Mouse (Mus musculus): ENCODE results near the gene Adk. TPM values are rescaled to one million over a fixed set of nuclear protein-coding genes. Genes with fewer than 3 reads are reported as not detected.
A peak's percentile ranks its signal among the peaks of the same experiment; 100 is the strongest.

Adk gene
- polyA plus RNA-seq, 1 experiment from 2014 or later, result 171 TPM

GRCm38 (mm10) chr14:21111500-21111899 is 59.1 kb downstream of the Adk start:
- WGBS, result 87% methylated on average over 1 of the region's 1 CpGs
- no peaks in the 10 kb centered on the region for H3K27me3 ChIP-seq (replicated peaks; ENCODE audit: low read depth, poor library complexity, severe bottlenecking)
- H3K36me3 ChIP-seq (replicated peaks), result peaks cover 2% of the 10 kb centered on the region; the same call in 1 of the 2 replicates
- no peak overlapping the region for H3K4me3 ChIP-seq
- no peak overlapping the region for H3K27ac ChIP-seq (replicated peaks)
- no peaks in the 10 kb centered on the region for H3K9me3 ChIP-seq
- no peak for DNase-seq (ENCODE audit: low spot score)
- no peaks in the 10 kb centered on the region for H3K4me1 ChIP-seq

- no peak for DNase-seq (ENCODE audit: low spot score)
- H3K27ac ChIP-seq (replicated peaks), result no peak overlapping the region
- H3K9me3 ChIP-seq, result no peaks in the 10 kb centered on the region
- H3K4me1 ChIP-seq, result no peaks in the 10 kb centered on the region
- 85% methylated on average over 5 of the region's 5 CpGs for WGBS
- no peaks in the 10 kb centered on the region for H3K27me3 ChIP-seq (replicated peaks; ENCODE audit: low read depth, poor library complexity, severe bottlenecking)
- H3K4me3 ChIP-seq, result no peak overlapping the region
- no peaks in the 10 kb centered on the region for H3K36me3 ChIP-seq (replicated peaks)
Observed at GRCm38 (mm10) chr14:21112174-21112573, 59.8 kb downstream of the Adk start.

- Histone ChIP-seq H3K36me3 (replicated peaks) (no peaks in the 10 kb centered on the region), H3K4me3 (no peak overlapping the region), H3K27me3 (replicated peaks; ENCODE audit: low read depth, poor library complexity, severe bottlenecking) (no peaks in the 10 kb centered on the region), H3K4me1 (no peaks in the 10 kb centered on the region), H3K27ac (replicated peaks) (no peak overlapping the region), H3K9me3 (no peaks in the 10 kb centered on the region)
- WGBS, result 85% methylated on average over 6 of the region's 6 CpGs
- no peak for DNase-seq (ENCODE audit: low spot score)
Observed at GRCm38 (mm10) chr14:21112742-21113141, 60.4 kb downstream of the Adk start.

GRCm38 (mm10) chr14:21114339-21114738 is 62.0 kb downstream of the Adk start:
- H3K4me3 ChIP-seq, result no peak overlapping the region
- no peaks in the 10 kb centered on the region for H3K36me3 ChIP-seq (replicated peaks)
- no peaks in the 10 kb centered on the region for H3K27me3 ChIP-seq (replicated peaks; ENCODE audit: low read depth, poor library complexity, severe bottlenecking)
- H3K9me3 ChIP-seq, result no peaks in the 10 kb centered on the region
- H3K27ac ChIP-seq (replicated peaks), result no peak overlapping the region
- no peak for DNase-seq (ENCODE audit: low spot score)
- H3K4me1 ChIP-seq, result no peaks in the 10 kb centered on the region

GRCm38 (mm10) chr14:21115318-21115717 is 62.9 kb downstream of the Adk start:
- 62% methylated on average over 4 of the region's 4 CpGs for WGBS

GRCm38 (mm10) chr14:21115888-21116460 is 63.6 kb downstream of the Adk start:
- 60% methylated on average over 3 of the region's 3 CpGs for WGBS
- H3K4me1 ChIP-seq, result no peaks in the 10 kb centered on the region
- no peak overlapping the region for H3K4me3 ChIP-seq
- no peaks in the 10 kb centered on the region for H3K27me3 ChIP-seq (replicated peaks; ENCODE audit: low read depth, poor library complexity, severe bottlenecking)
- H3K9me3 ChIP-seq, result no peaks in the 10 kb centered on the region
- DNase-seq (ENCODE audit: low spot score), result no peak
- no peaks in the 10 kb centered on the region for H3K36me3 ChIP-seq (replicated peaks)
- H3K27ac ChIP-seq (replicated peaks), result no peak overlapping the region

More at GRCm38 (mm10) chr14:21115318-21115717, 62.9 kb downstream of the Adk start:
- no peak overlapping the region for H3K27ac ChIP-seq (replicated peaks)
- no peak for DNase-seq (ENCODE audit: low spot score)
- H3K4me3 ChIP-seq, result no peak overlapping the region
- H3K27me3 ChIP-seq (replicated peaks; ENCODE audit: low read depth, poor library complexity, severe bottlenecking), result no peaks in the 10 kb centered on the region
- no peaks in the 10 kb centered on the region for H3K36me3 ChIP-seq (replicated peaks)
- H3K4me1 ChIP-seq, result no peaks in the 10 kb centered on the region
- H3K9me3 ChIP-seq, result no peaks in the 10 kb centered on the region

GRCm38 (mm10) chr14:21118095-21118494 is 65.7 kb downstream of the Adk start:
- no peaks in the 10 kb centered on the region for H3K27me3 ChIP-seq (replicated peaks; ENCODE audit: low read depth, poor library complexity, severe bottlenecking)
- H3K36me3 ChIP-seq (replicated peaks), result no peaks in the 10 kb centered on the region
- H3K4me3 ChIP-seq, result no peak overlapping the region
- no peak for DNase-seq (ENCODE audit: low spot score)
- H3K9me3 ChIP-seq, result no peaks in the 10 kb centered on the region
- 82% methylated on average over 4 of the region's 4 CpGs for WGBS
- H3K27ac ChIP-seq (replicated peaks), result no peak overlapping the region
- H3K4me1 ChIP-seq, result no peaks in the 10 kb centered on the region

GRCm38 (mm10) chr14:21119653-21120313 is 67.4 kb downstream of the Adk start:
- no peak for DNase-seq (ENCODE audit: low spot score)
- Histone ChIP-seq H3K9me3 (no peaks in the 10 kb centered on the region), H3K36me3 (replicated peaks) (peaks cover 5% of the 10 kb centered on the region), H3K27me3 (replicated peaks; ENCODE audit: low read depth, poor library complexity, severe bottlenecking) (no peaks in the 10 kb centered on the region), H3K4me3 (no peak overlapping the region), H3K27ac (replicated peaks) (no peak overlapping the region), H3K4me1 (no peaks in the 10 kb centered on the region)
- 88% methylated on average over 9 of the region's 9 CpGs for WGBS

GRCm38 (mm10) chr14:21120473-21120872 is 68.1 kb downstream of the Adk start:
- Histone ChIP-seq H3K4me1 (no peaks in the 10 kb centered on the region), H3K27ac (replicated peaks) (no peak overlapping the region), H3K9me3 (no peaks in the 10 kb centered on the region), H3K36me3 (replicated peaks) (peaks cover 5% of the 10 kb centered on the region), H3K27me3 (replicated peaks; ENCODE audit: low read depth, poor library complexity, severe bottlenecking) (no peaks in the 10 kb centered on the region), H3K4me3 (no peak overlapping the region)
- DNase-seq (ENCODE audit: low spot score), result peak; percentile 23
- 49% methylated on average over 3 of the region's 3 CpGs for WGBS

GRCm38 (mm10) chr14:21127215-21127614 is 74.8 kb downstream of the Adk start:
- no peak overlapping the region for H3K4me3 ChIP-seq
- H3K27ac ChIP-seq (replicated peaks), result no peak overlapping the region
- WGBS, result 95% methylated on average over 6 of the region's 6 CpGs
- H3K36me3 ChIP-seq (replicated peaks), result peaks cover 5% of the 10 kb centered on the region
- H3K4me1 ChIP-seq, result no peaks in the 10 kb centered on the region
- no peaks in the 10 kb centered on the region for H3K9me3 ChIP-seq
- no peaks in the 10 kb centered on the region for H3K27me3 ChIP-seq (replicated peaks; ENCODE audit: low read depth, poor library complexity, severe bottlenecking)
- DNase-seq (ENCODE audit: low spot score), result no peak

- Histone ChIP-seq H3K4me3 (no peak overlapping the region), H3K27me3 (replicated peaks; ENCODE audit: low read depth, poor library complexity, severe bottlenecking) (no peaks in the 10 kb centered on the region), H3K4me1 (no peaks in the 10 kb centered on the region), H3K9me3 (no peaks in the 10 kb centered on the region), H3K36me3 (replicated peaks) (no peaks in the 10 kb centered on the region), H3K27ac (replicated peaks) (no peak overlapping the region)
- 36% methylated on average over 1 of the region's 1 CpGs for WGBS
- peak; percentile 59 for DNase-seq (ENCODE audit: low spot score)
Observed at GRCm38 (mm10) chr14:21136906-21137305, 84.5 kb downstream of the Adk start.

GRCm38 (mm10) chr14:21142603-21143002 is 90.2 kb downstream of the Adk start:
- no peaks in the 10 kb centered on the region for H3K36me3 ChIP-seq (replicated peaks)
- no peaks in the 10 kb centered on the region for H3K9me3 ChIP-seq
- no peak overlapping the region for H3K27ac ChIP-seq (replicated peaks)
- 89% methylated on average over 1 of the region's 1 CpGs for WGBS
- no peak overlapping the region for H3K4me3 ChIP-seq
- H3K4me1 ChIP-seq, result peaks cover 4% of the 10 kb centered on the region; the same call in 1 of the 2 replicates
- DNase-seq (ENCODE audit: low spot score), result no peak
- no peaks in the 10 kb centered on the region for H3K27me3 ChIP-seq (replicated peaks; ENCODE audit: low read depth, poor library complexity, severe bottlenecking)

GRCm38 (mm10) chr14:21143406-21144115 is 91.2 kb downstream of the Adk start:
- Histone ChIP-seq H3K9me3 (no peaks in the 10 kb centered on the region), H3K4me3 (no peak overlapping the region), H3K27ac (replicated peaks) (no peak overlapping the region), H3K27me3 (replicated peaks; ENCODE audit: low read depth, poor library complexity, severe bottlenecking) (no peaks in the 10 kb centered on the region), H3K36me3 (replicated peaks) (no peaks in the 10 kb centered on the region), H3K4me1 (peaks cover 4% of the 10 kb centered on the region; the same call in 1 of the 2 replicates)
- WGBS, result 77% methylated on average over 8 of the region's 8 CpGs
- DNase-seq (ENCODE audit: low spot score), result peak; percentile 35

Data from embryonic facial prominence, embryonic 10.5 days (tissue).